Mouse (Mus musculus): Measurements from ENCODE around the gene Spaca3.

DNA sequence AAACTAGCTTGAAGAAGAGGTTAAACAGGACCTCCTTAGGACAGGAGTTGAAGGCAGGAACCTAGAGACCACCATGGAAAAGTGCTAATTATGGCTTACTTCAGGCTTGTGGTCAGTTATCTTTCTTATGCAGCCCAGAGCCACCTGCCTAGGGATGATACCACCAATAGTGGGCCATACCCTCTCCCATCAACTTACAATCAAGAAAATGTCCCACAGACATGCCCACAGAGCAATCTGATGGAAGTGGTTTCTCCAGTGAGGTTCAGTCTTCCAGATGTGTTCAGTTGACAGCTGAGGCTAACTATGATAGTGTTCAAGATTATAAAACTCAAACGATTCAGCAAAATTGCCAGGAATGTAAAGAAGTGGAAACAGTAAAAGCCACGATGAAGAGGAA lies 14.7 kb upstream of the Spaca3 start:
- TF ChIP-seq CTCF (conservative IDR thresholded peaks at IDR 0.05; ENCODE audit: low read length) (no peak), POU5F1 (IDR thresholded peaks at IDR 0.05; ENCODE audit: borderline replicate concordance, low read length) (no peak), NANOG (IDR thresholded peaks at IDR 0.05; ENCODE audit: borderline replicate concordance, low read length) (no peak)
